Mouse (Mus musculus) kidney, embryonic 14.5 days (tissue): Measurements from ENCODE around the gene Catsperd. TPM values are rescaled to one million over a fixed set of nuclear protein-coding genes. Genes with fewer than 3 reads are reported as not detected.
A peak's percentile ranks its signal among the peaks of the same experiment; 100 is the strongest.

Experiments used
- ATAC-seq: fragments of 200-750 bp; cut with Nextera tagmentation; 2 replicates; pipeline ENCODE4 v1.8.0; 2017; ENCODE audit warnings: moderate number of reproducible peaks, mild to moderate bottlenecking, moderate TSS enrichment, moderate library complexity; ENCODE audit not compliant: low FRiP score, low TSS enrichment
- H3K27ac ChIP-seq: fragments of 300-500 bp; sonication (generic); 2 replicates; pipeline ENCODE4 v1.5.1; 2014; ENCODE audit warnings: low read depth, mild to moderate bottlenecking, low read length, moderate library complexity, mixed read lengths
- H3K27me3 ChIP-seq: fragments of 300-500 bp; sonication (generic); 2 replicates; pipeline ENCODE4 v1.6.1; 2014; ENCODE audit warnings: mild to moderate bottlenecking, low read length; ENCODE audit not compliant: control insufficient read depth, insufficient read depth
- H3K36me3 ChIP-seq: fragments of 300-500 bp; sonication (generic); 2 replicates; pipeline ENCODE4 v1.6.1; 2014; ENCODE audit warnings: low read length, mixed read lengths; ENCODE audit not compliant: control insufficient read depth, insufficient read depth
- H3K4me1 ChIP-seq: fragments of 300-500 bp; sonication (generic); 2 replicates; pipeline ENCODE4 v1.6.1; 2014; ENCODE audit warnings: low read length, mixed read lengths; ENCODE audit not compliant: control insufficient read depth, insufficient read depth
- H3K4me2 ChIP-seq: fragments of 300-500 bp; sonication (generic); replicated peaks from 2 replicates; pipeline ENCODE4 v1.6.1; 2014; ENCODE audit warnings: low read depth, mild to moderate bottlenecking, low read length
- H3K4me3 ChIP-seq: fragments of 300-500 bp; sonication (generic); 2 replicates; pipeline ENCODE4 v1.5.1; 2014; ENCODE audit warnings: mild to moderate bottlenecking, low read length
- H3K9ac ChIP-seq: fragments of 300-500 bp; sonication (generic); 2 replicates; pipeline ENCODE4 v1.6.1; 2014; ENCODE audit warnings: low read depth, mild to moderate bottlenecking, low read length, moderate library complexity
- H3K9me3 ChIP-seq: fragments of 300-500 bp; sonication (generic); 2 replicates; pipeline ENCODE4 v1.6.1; 2016; ENCODE audit warnings: low read length; ENCODE audit not compliant: control insufficient read depth
- WGBS: fragments of 180-500 bp; shearing (Covaris S2); extraction: QIAGEN DNeasy Blood & Tissue Kit; methylation state at CpG from one replicate; pipeline ENCODE4 v1.1.7; 2014; 5-methylcytosine and 5-hydroxymethylcytosine counted together
- polyA plus RNA-seq: library from polyadenylated mRNA; unstranded; fragments of >200 nt; fragmentation: Nextera tagmentation; extraction: Ambion mirVana; gene quantifications from 2 replicates; pipeline ENCODE4 v1.2.1, GENCODE M21; 2014

Gene Catsperd
- polyA plus RNA-seq, result 1.2 and 1.3 TPM in 2 replicates

GRCm38 (mm10) chr17:56627530-56628277 lies at the start of gene Catsperd:
Gene Catsperd (plus strand): TSS chr17:56628143.
- Histone ChIP-seq H3K9me3 (no peaks in the 10 kb centered on the region), H3K9ac (peak within 1 kb of the TSS; percentile 24; the same call in 1 of the 2 replicates), H3K4me3 (peak within 1 kb of the TSS; percentile 79), H3K36me3 (peaks cover 15% of the 10 kb centered on the region), H3K4me2 (peak within 1 kb of the TSS; percentile 66), H3K27me3 (no peaks in the 10 kb centered on the region), H3K4me1 (peaks cover 11% of the 10 kb centered on the region), H3K27ac (peak within 1 kb of the TSS; percentile 75; the same call in 1 of the 2 replicates)
- 8% methylated on average over 26 of the region's 26 CpGs for WGBS
- peak; percentile 58 for ATAC-seq

GRCm38 (mm10) chr17:56583071-56583470 lies 44.9 kb upstream of the Catsperd start:
- H3K9me3 ChIP-seq, result no peaks in the 10 kb centered on the region
- no peak overlapping the region for H3K27ac ChIP-seq
- 88% methylated on average over 1 of the region's 1 CpGs for WGBS
- H3K36me3 ChIP-seq, result peaks cover 69% of the 10 kb centered on the region
- H3K9ac ChIP-seq, result peak overlapping the region; percentile 89
- peak overlapping the region; percentile 89 for H3K4me2 ChIP-seq
- no peaks in the 10 kb centered on the region for H3K27me3 ChIP-seq
- peaks cover 25% of the 10 kb centered on the region for H3K4me1 ChIP-seq
- ATAC-seq, result no peak
- peak overlapping the region; percentile 94 for H3K4me3 ChIP-seq

- peaks cover 69% of the 10 kb centered on the region for H3K36me3 ChIP-seq
- 2% methylated on average over 33 of the region's 33 CpGs for WGBS
These were observed 44.2 kb upstream of the Catsperd start for GRCm38 (mm10) chr17:56583611-56584256.

GRCm38 (mm10) chr17:56584257-56585130 lies 43.4 kb upstream of the Catsperd start, which contains the start of the genes Safb2 and Safb:
Gene Safb2 (minus strand): TSS chr17:56584585.
Gene Safb (plus strand): TSS chr17:56584825.
- no peaks in the 10 kb centered on the region for H3K27me3 ChIP-seq
- peak within 1 kb of the TSS; percentile 98 for H3K4me3 ChIP-seq
- under 1% methylated on average over 82 of the region's 101 CpGs for WGBS
- H3K4me2 ChIP-seq, result peak within 1 kb of the TSS; percentile 90
- peaks cover 69% of the 10 kb centered on the region for H3K36me3 ChIP-seq
- H3K4me1 ChIP-seq, result peaks cover 25% of the 10 kb centered on the region
- peak within 1 kb of the TSS; percentile 94 for H3K27ac ChIP-seq
- no peaks in the 10 kb centered on the region for H3K9me3 ChIP-seq
- peak within 1 kb of the TSS; percentile 93 for H3K9ac ChIP-seq
- peak; percentile 97 for ATAC-seq

More at GRCm38 (mm10) chr17:56583611-56584256, 44.2 kb upstream of the Catsperd start:
- no peaks in the 10 kb centered on the region for H3K9me3 ChIP-seq
- H3K9ac ChIP-seq, result peak overlapping the region; percentile 89
- H3K4me1 ChIP-seq, result peaks cover 25% of the 10 kb centered on the region
- H3K4me2 ChIP-seq, result peak overlapping the region; percentile 89
- ATAC-seq, result no peak
- H3K27ac ChIP-seq, result peak overlapping the region; percentile 91
- H3K4me3 ChIP-seq, result peak overlapping the region; percentile 94
- H3K27me3 ChIP-seq, result no peaks in the 10 kb centered on the region

- H3K27me3 ChIP-seq, result no peaks in the 10 kb centered on the region
- peak overlapping the region; percentile 93 for H3K9ac ChIP-seq
- ATAC-seq, result peak; percentile 12
- no peaks in the 10 kb centered on the region for H3K9me3 ChIP-seq
- under 1% methylated on average over 55 of the region's 61 CpGs for WGBS
- H3K36me3 ChIP-seq, result peaks cover 71% of the 10 kb centered on the region
- H3K4me3 ChIP-seq, result peak overlapping the region; percentile 98
- H3K4me2 ChIP-seq, result peak overlapping the region; percentile 90
- peaks cover 25% of the 10 kb centered on the region for H3K4me1 ChIP-seq
- peak overlapping the region; percentile 94 for H3K27ac ChIP-seq
These were observed 42.6 kb upstream of the Catsperd start for GRCm38 (mm10) chr17:56585171-56585821.

GRCm38 (mm10) chr17:56587773-56588172 lies 40.2 kb upstream of the Catsperd start:
- H3K27me3 ChIP-seq, result no peaks in the 10 kb centered on the region
- peaks cover 71% of the 10 kb centered on the region for H3K36me3 ChIP-seq
- no peak for ATAC-seq
- peaks cover 23% of the 10 kb centered on the region for H3K4me1 ChIP-seq
- no peak overlapping the region for H3K4me3 ChIP-seq
- H3K4me2 ChIP-seq, result no peak overlapping the region
- H3K27ac ChIP-seq, result no peak overlapping the region
- H3K9me3 ChIP-seq, result no peaks in the 10 kb centered on the region
- 59% methylated on average over 1 of the region's 1 CpGs for WGBS
- H3K9ac ChIP-seq, result no peak overlapping the region

- peaks cover 78% of the 10 kb centered on the region for H3K36me3 ChIP-seq
- H3K9me3 ChIP-seq, result no peaks in the 10 kb centered on the region
- WGBS, result 92% methylated on average over 4 of the region's 4 CpGs
- H3K4me2 ChIP-seq, result no peak overlapping the region
- no peak overlapping the region for H3K9ac ChIP-seq
- no peaks in the 10 kb centered on the region for H3K27me3 ChIP-seq
- no peak for ATAC-seq
- H3K27ac ChIP-seq, result no peak overlapping the region
- no peak overlapping the region for H3K4me3 ChIP-seq
- peaks cover 16% of the 10 kb centered on the region for H3K4me1 ChIP-seq
These were observed 39.0 kb upstream of the Catsperd start for GRCm38 (mm10) chr17:56588921-56589320.

GRCm38 (mm10) chr17:56592553-56592952 lies 35.4 kb upstream of the Catsperd start:
- Histone ChIP-seq H3K9ac (no peak overlapping the region), H3K4me1 (peaks cover 2% of the 10 kb centered on the region; the same call in 1 of the 2 replicates), H3K4me3 (no peak overlapping the region), H3K27ac (no peak overlapping the region), H3K27me3 (no peaks in the 10 kb centered on the region), H3K9me3 (no peaks in the 10 kb centered on the region), H3K36me3 (peaks cover 100% of the 10 kb centered on the region), H3K4me2 (no peak overlapping the region)
- ATAC-seq, result no peak
